Mouse (Mus musculus): Measurements from ENCODE around the gene Pdcd1lg2. TPM values are rescaled to one million over a fixed set of nuclear protein-coding genes. Genes with fewer than 3 reads are reported as not detected.
A peak's percentile ranks its signal among the peaks of the same experiment; 100 is the strongest.

Pdcd1lg2 gene
- polyA plus RNA-seq, 1 experiment from 2014 or later: not detected

DNA sequence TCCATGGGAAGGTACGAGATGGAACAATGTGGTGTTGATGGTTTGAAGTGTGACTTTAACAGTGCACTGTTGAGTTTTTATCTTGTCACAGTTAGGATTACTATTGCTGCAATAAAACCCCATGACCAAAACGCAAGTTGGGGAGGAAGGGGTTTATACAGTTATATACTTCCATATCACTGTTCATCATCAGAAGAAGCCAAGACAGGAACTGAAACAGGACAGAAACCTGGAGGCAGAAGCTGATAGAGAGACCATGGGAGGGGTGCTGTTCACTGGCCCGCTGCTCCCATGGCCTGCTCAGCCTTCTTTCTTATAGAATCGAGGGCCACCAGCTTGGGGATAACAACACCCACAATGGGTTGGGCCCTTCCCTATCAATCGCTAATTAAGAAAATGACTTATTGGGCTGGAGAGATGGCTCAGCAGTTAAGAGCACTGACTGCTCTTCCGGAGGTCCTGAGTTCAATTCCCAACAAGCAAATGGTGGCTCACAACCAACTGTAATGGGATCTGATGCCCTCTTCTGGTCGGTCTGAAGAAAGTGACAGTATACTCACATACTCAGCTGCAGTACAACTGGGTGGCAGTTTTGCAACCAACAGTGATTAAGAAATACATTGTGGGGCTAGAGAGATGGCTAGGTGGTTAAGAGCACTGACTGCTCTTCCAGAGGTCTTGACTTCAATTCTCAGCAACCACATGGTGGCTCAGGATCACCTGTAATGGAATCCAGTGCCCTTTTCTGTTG lies 53.1 kb downstream of the Pdcd1lg2 start:
- DNase-seq (ENCODE audit: low spot score) (no peak), ATAC-seq (ENCODE audit: insufficient number of reproducible peaks, low FRiP score, low TSS enrichment, low read depth) (no peak)
- no peaks in the 10 kb centered on the region for H3K4me1 ChIP-seq (ENCODE audit: control insufficient read depth, insufficient read depth, low read length)
- H3K27me3 ChIP-seq (ENCODE audit: control insufficient read depth, insufficient read depth, low read length): no peaks in the 10 kb centered on the region
- no peak overlapping the region for H3K9ac ChIP-seq (ENCODE audit: low read length)
- H3K4me2 ChIP-seq (ENCODE audit: low read depth, severe bottlenecking): no peak overlapping the region
- 88% methylated on average over 7 of the region's 7 CpGs for WGBS
- no peaks in the 10 kb centered on the region for H3K9me3 ChIP-seq (ENCODE audit: control insufficient read depth, low read length)
- H3K36me3 ChIP-seq (ENCODE audit: control insufficient read depth, insufficient read depth, low read length): no peaks in the 10 kb centered on the region
- no peak overlapping the region for H3K4me3 ChIP-seq (ENCODE audit: low read depth, low read length)
- no peak overlapping the region for H3K27ac ChIP-seq (replicated peaks; ENCODE audit: low read depth, low read length)

DNA sequence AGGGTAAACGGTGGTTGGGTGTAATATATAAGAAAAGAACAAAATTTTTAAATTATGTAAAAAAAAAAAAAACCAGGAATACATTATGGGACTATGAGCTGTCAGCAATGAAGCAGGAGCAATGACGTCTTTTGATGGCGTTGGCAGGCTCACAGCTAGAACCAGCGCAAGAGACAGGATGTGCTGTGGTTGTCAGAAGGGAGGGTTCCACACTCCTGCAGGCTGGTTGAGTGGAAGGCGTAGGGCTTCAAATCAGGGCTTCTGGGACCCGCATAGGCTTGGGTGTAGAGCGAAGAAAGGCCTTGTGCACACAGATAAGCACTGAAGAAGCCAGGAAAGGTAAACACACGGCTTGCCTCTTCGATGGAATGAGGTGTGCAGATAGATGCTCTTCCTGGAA lies 56.1 kb downstream of the Pdcd1lg2 start:
- H3K9me3 ChIP-seq (ENCODE audit: control insufficient read depth, low read length): no peaks in the 10 kb centered on the region
- no peak for ATAC-seq (ENCODE audit: insufficient number of reproducible peaks, low FRiP score, low TSS enrichment, low read depth)
- 93% methylated on average over 9 of the region's 9 CpGs for WGBS

DNA sequence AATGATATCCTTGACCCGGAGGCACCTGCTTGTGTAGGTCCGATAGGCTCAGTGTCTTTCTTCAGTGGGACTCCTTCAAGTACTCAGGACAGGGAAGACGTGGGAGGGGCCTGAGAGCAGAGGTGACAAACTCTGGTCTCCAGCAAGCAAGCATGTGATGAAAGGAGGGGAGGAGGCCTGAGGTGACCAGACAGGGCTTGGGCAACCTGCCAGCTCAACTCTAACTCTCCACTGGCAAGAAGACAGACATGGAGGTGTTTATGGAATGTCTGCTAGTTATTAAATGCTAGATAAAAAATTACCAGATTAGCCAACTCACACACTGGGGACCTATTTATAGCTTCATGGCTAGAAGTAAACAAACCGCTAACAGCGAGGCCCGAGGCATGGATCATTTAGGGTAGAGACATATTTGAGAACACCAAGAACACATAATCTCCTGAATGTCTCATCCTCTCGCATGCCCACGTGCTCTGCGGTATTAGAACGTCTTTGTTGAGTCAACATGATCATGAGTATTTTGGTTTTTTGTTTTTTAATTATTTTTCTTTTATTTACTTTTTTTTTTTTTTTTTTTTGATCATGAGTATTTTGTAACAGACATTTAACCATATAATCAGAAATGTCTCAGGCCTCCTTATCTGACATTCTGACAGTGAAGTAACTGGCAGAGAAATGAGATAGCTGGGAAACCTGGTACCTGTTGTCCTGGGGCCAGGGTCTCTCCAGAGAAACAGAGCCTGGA lies 58.4 kb downstream of the Pdcd1lg2 start:
- Histone ChIP-seq H3K27me3 (ENCODE audit: control insufficient read depth, insufficient read depth, low read length) (no peaks in the 10 kb centered on the region), H3K9ac (ENCODE audit: low read length) (no peak overlapping the region), H3K27ac (replicated peaks; ENCODE audit: low read depth, low read length) (no peak overlapping the region), H3K9me3 (ENCODE audit: control insufficient read depth, low read length) (no peaks in the 10 kb centered on the region), H3K4me3 (ENCODE audit: low read depth, low read length) (no peak overlapping the region), H3K4me1 (ENCODE audit: control insufficient read depth, insufficient read depth, low read length) (peaks cover 7% of the 10 kb centered on the region), H3K36me3 (ENCODE audit: control insufficient read depth, insufficient read depth, low read length) (no peaks in the 10 kb centered on the region), H3K4me2 (ENCODE audit: low read depth, severe bottlenecking) (no peak overlapping the region)
- DNase-seq (ENCODE audit: low spot score) (no peak), ATAC-seq (ENCODE audit: insufficient number of reproducible peaks, low FRiP score, low TSS enrichment, low read depth) (no peak)
- WGBS: 84% methylated on average over 10 of the region's 10 CpGs

More for the DNA sequence above, 56.1 kb downstream of the Pdcd1lg2 start:
- no peak for DNase-seq (ENCODE audit: low spot score)
- Histone ChIP-seq H3K4me3 (ENCODE audit: low read depth, low read length) (no peak overlapping the region), H3K27ac (replicated peaks; ENCODE audit: low read depth, low read length) (no peak overlapping the region), H3K4me1 (ENCODE audit: control insufficient read depth, insufficient read depth, low read length) (peaks cover 7% of the 10 kb centered on the region), H3K9ac (ENCODE audit: low read length) (no peak overlapping the region), H3K27me3 (ENCODE audit: control insufficient read depth, insufficient read depth, low read length) (no peaks in the 10 kb centered on the region), H3K36me3 (ENCODE audit: control insufficient read depth, insufficient read depth, low read length) (no peaks in the 10 kb centered on the region), H3K4me2 (ENCODE audit: low read depth, severe bottlenecking) (no peak overlapping the region)

DNA sequence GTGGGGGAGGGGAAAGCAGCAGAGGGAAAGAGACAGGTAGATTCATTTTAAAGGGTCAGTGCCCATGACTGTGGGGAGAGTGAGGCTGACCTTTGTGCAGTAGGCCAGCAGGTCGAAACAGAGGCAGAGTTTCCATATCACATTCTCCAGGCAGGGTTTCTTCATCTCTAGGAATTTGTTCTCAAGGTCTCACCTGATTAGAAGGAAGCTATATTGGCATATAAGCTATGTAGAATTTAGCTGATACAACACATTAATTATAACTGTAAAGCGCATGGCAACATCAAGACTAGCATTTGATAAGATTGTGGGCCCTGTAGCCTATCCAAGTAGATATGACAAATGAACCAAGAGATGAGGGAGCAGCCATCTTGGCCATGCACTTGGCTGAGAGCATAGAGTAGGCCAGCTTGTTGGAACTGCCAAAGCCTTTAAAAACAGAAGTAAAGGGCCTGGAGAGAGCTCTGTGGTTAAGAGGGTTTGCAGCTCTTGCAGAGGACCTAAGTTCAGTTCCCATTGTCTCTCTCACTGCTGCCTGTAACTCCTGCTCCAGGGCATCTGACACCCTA lies 59.1 kb downstream of the Pdcd1lg2 start:
- H3K27ac ChIP-seq (replicated peaks; ENCODE audit: low read depth, low read length): no peak overlapping the region
- no peak overlapping the region for H3K9ac ChIP-seq (ENCODE audit: low read length)
- WGBS: 90% methylated on average over 2 of the region's 2 CpGs
- no peaks in the 10 kb centered on the region for H3K27me3 ChIP-seq (ENCODE audit: control insufficient read depth, insufficient read depth, low read length)
- H3K4me3 ChIP-seq (ENCODE audit: low read depth, low read length): no peak overlapping the region
- H3K36me3 ChIP-seq (ENCODE audit: control insufficient read depth, insufficient read depth, low read length): no peaks in the 10 kb centered on the region
- H3K9me3 ChIP-seq (ENCODE audit: control insufficient read depth, low read length): no peaks in the 10 kb centered on the region
- H3K4me1 ChIP-seq (ENCODE audit: control insufficient read depth, insufficient read depth, low read length): peaks cover 7% of the 10 kb centered on the region
- no peak overlapping the region for H3K4me2 ChIP-seq (ENCODE audit: low read depth, severe bottlenecking)
- no peak for ATAC-seq (ENCODE audit: insufficient number of reproducible peaks, low FRiP score, low TSS enrichment, low read depth)
- no peak for DNase-seq (ENCODE audit: low spot score)

DNA sequence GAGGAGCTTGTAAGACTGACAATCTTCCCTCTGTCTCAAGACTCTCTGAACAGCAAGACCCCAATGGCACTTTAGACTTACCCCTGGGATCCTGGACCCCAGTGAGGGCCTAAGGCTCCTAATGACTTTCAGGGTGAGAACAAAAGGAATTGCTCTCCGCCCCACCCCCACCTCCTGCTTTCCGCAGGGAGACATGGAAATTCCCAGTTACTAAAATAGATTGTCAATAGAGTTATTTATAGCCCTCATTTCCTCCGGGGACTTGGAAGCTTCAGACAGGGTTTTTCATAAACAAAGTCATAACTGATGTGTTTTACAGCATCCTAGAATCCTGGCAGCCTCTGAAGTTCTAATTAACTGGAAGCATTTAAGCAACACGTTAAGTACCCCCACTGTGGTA lies 59.9 kb downstream of the Pdcd1lg2 start:
- Histone ChIP-seq H3K4me2 (ENCODE audit: low read depth, severe bottlenecking) (no peak overlapping the region), H3K4me1 (ENCODE audit: control insufficient read depth, insufficient read depth, low read length) (peaks cover 7% of the 10 kb centered on the region), H3K4me3 (ENCODE audit: low read depth, low read length) (no peak overlapping the region), H3K27ac (replicated peaks; ENCODE audit: low read depth, low read length) (no peak overlapping the region), H3K36me3 (ENCODE audit: control insufficient read depth, insufficient read depth, low read length) (no peaks in the 10 kb centered on the region), H3K27me3 (ENCODE audit: control insufficient read depth, insufficient read depth, low read length) (no peaks in the 10 kb centered on the region), H3K9ac (ENCODE audit: low read length) (no peak overlapping the region), H3K9me3 (ENCODE audit: control insufficient read depth, low read length) (no peaks in the 10 kb centered on the region)
- no peak for ATAC-seq (ENCODE audit: insufficient number of reproducible peaks, low FRiP score, low TSS enrichment, low read depth)
- 7% methylated on average over 4 of the region's 4 CpGs for WGBS
- peak; percentile 51 for DNase-seq (ENCODE audit: low spot score)

DNA sequence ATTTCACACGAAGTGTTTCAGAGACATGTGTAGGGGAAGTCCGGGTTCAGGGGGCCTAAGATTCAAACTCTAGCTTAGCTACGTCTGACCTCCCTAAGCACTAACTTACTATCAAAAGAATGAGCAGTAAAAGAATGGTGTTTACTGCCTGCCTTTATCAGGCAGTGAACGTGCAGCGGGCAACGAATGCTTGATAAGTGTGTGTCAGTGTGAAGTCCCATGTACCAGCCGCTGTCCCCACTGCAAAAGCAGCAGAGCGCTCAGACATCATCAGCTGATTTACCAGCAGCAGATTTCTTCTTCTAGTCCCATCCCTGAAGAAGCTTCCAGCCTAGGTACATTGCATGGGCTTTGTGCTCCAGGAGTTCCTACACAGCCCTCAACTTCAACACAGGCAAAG lies 61.7 kb downstream of the Pdcd1lg2 start:
- H3K27ac ChIP-seq (replicated peaks; ENCODE audit: low read depth, low read length): no peak overlapping the region
- ATAC-seq (ENCODE audit: insufficient number of reproducible peaks, low FRiP score, low TSS enrichment, low read depth): no peak
- no peak for DNase-seq (ENCODE audit: low spot score)
- H3K36me3 ChIP-seq (ENCODE audit: control insufficient read depth, insufficient read depth, low read length): no peaks in the 10 kb centered on the region
- no peaks in the 10 kb centered on the region for H3K9me3 ChIP-seq (ENCODE audit: control insufficient read depth, low read length)
- no peak overlapping the region for H3K4me3 ChIP-seq (ENCODE audit: low read depth, low read length)
- 83% methylated on average over 8 of the region's 8 CpGs for WGBS
- no peaks in the 10 kb centered on the region for H3K27me3 ChIP-seq (ENCODE audit: control insufficient read depth, insufficient read depth, low read length)
- H3K9ac ChIP-seq (ENCODE audit: low read length): no peak overlapping the region
- H3K4me2 ChIP-seq (ENCODE audit: low read depth, severe bottlenecking): no peak overlapping the region
- peaks cover 7% of the 10 kb centered on the region for H3K4me1 ChIP-seq (ENCODE audit: control insufficient read depth, insufficient read depth, low read length)

DNA sequence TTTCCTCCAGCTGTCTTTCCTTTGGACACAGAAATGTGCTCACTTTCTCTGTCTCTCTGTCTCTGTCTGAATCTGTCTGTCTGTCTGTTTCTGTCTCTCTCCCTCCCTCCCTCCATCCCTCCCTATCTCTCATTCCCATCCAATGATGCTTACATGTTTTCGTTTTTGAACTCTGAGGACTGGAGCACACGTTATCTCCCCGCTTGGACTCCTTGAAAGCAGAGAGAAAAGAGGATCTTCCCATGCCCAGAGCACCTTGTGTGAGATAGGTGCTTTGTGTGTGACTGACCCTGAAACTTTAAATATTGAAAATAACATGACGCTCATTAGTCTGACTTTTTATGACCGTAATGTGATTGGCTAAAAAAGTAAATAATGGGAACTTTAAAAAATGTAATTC lies 62.2 kb downstream of the Pdcd1lg2 start:
- WGBS: 88% methylated on average over 5 of the region's 5 CpGs

DNA sequence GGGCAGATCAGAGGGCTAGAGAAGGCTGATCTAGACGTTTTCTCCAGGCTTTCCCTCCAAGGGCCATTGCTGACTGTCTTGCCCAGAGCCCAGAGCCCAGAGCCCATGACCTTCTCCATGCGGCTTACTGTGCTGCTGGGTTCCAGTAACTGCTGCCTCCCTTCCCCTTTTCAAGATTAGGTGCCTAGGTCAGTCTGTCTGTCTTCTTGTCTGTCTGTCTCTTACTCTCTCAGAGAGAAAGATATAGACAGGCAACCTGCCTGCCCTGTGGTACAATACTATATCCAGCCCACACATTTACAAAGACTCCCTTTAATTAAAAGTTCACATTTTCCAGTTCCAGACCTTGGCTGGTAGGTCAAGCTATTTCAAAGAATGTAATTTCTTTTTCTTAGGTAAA lies 64.1 kb downstream of the Pdcd1lg2 start:
- H3K4me2 ChIP-seq (ENCODE audit: low read depth, severe bottlenecking): no peak overlapping the region
- no peaks in the 10 kb centered on the region for H3K9me3 ChIP-seq (ENCODE audit: control insufficient read depth, low read length)
- no peak overlapping the region for H3K4me3 ChIP-seq (ENCODE audit: low read depth, low read length)
- H3K27me3 ChIP-seq (ENCODE audit: control insufficient read depth, insufficient read depth, low read length): no peaks in the 10 kb centered on the region
- no peak overlapping the region for H3K9ac ChIP-seq (ENCODE audit: low read length)
- DNase-seq (ENCODE audit: low spot score) (no peak), ATAC-seq (ENCODE audit: insufficient number of reproducible peaks, low FRiP score, low TSS enrichment, low read depth) (no peak)
- no peaks in the 10 kb centered on the region for H3K36me3 ChIP-seq (ENCODE audit: control insufficient read depth, insufficient read depth, low read length)
- WGBS: 53% methylated on average over 2 of the region's 2 CpGs
- H3K4me1 ChIP-seq (ENCODE audit: control insufficient read depth, insufficient read depth, low read length): peaks cover 7% of the 10 kb centered on the region
- no peak overlapping the region for H3K27ac ChIP-seq (replicated peaks; ENCODE audit: low read depth, low read length)

More for the DNA sequence above, 62.2 kb downstream of the Pdcd1lg2 start:
- Histone ChIP-seq H3K27ac (replicated peaks; ENCODE audit: low read depth, low read length) (no peak overlapping the region), H3K4me2 (ENCODE audit: low read depth, severe bottlenecking) (no peak overlapping the region), H3K4me1 (ENCODE audit: control insufficient read depth, insufficient read depth, low read length) (peaks cover 7% of the 10 kb centered on the region), H3K36me3 (ENCODE audit: control insufficient read depth, insufficient read depth, low read length) (no peaks in the 10 kb centered on the region), H3K9ac (ENCODE audit: low read length) (no peak overlapping the region), H3K27me3 (ENCODE audit: control insufficient read depth, insufficient read depth, low read length) (no peaks in the 10 kb centered on the region), H3K4me3 (ENCODE audit: low read depth, low read length) (no peak overlapping the region), H3K9me3 (ENCODE audit: control insufficient read depth, low read length) (no peaks in the 10 kb centered on the region)
- DNase-seq (ENCODE audit: low spot score) (no peak), ATAC-seq (ENCODE audit: insufficient number of reproducible peaks, low FRiP score, low TSS enrichment, low read depth) (no peak)
